Mouse (Mus musculus) cortical plate, adult 2 months (tissue): ENCODE results near the gene Tube1. TPM values are rescaled to one million over a fixed set of nuclear protein-coding genes. Genes with fewer than 3 reads are reported as not detected.

Experiments
- H3K27ac ChIP-seq: fragments of 200-500 bp; 2 replicates; pipeline ENCODE4 v1.5.1; 2012; ENCODE audit warnings: low read length, control low read depth, inconsistent platforms; ENCODE audit not compliant: insufficient read depth
- H3K4me1 ChIP-seq: fragments of 200-500 bp; 2 replicates; pipeline ENCODE4 v1.6.1; 2011; ENCODE audit warnings: low read length; ENCODE audit not compliant: control insufficient read depth, insufficient read depth
- H3K4me3 ChIP-seq: fragments of 200-500 bp; 2 replicates; pipeline ENCODE4 v1.5.1; 2011; ENCODE audit warnings: mild to moderate bottlenecking, low read length, control low read depth; ENCODE audit not compliant: insufficient read depth
- CTCF ChIP-seq: fragments of 200-500 bp; IDR thresholded peaks from 2 replicates; pipeline ENCODE4 v1.5.1; 2011; ENCODE audit warnings: mild to moderate bottlenecking, control low read depth, low read length; ENCODE audit not compliant: insufficient read depth; ENCODE audit errors: extremely low read depth
- POLR2A ChIP-seq: fragments of 200-500 bp; IDR thresholded peaks from 2 replicates; pipeline ENCODE4 v1.6.1; 2011; ENCODE audit warnings: mild to moderate bottlenecking, low read length, control low read depth; ENCODE audit not compliant: insufficient read depth; ENCODE audit errors: extremely low read depth
- polyA plus RNA-seq: library from polyadenylated mRNA; depleted of rRNA; stranded (reverse); fragments of >200 nt; gene quantifications from 2 replicates; pipeline ENCODE4 v1.2.3, GENCODE M21; 2012

The Tube1 gene
- polyA plus RNA-seq, 1 experiment = 3.8 TPM

- H3K4me1 ChIP-seq = no peaks in the 10 kb centered on the region
- 0 out of 2 replicates have a peak, but pooled peaks have one; percentile 25 for TF ChIP-seq POLR2A
- TF ChIP-seq CTCF = no peak
- peak overlapping the region; percentile 5; the same call in 1 of the 2 replicates for H3K27ac ChIP-seq
- peak overlapping the region; percentile 29 for H3K4me3 ChIP-seq
Measured at GRCm38 (mm10) chr10:39165632-39166115, 31.9 kb downstream of the Tube1 start.

GRCm38 (mm10) chr10:39167611-39168010, 33.8 kb downstream of the Tube1 start:
- TF ChIP-seq CTCF (no peak), POLR2A (no peak)
- H3K27ac ChIP-seq = no peak overlapping the region
- H3K4me3 ChIP-seq = no peak overlapping the region
- no peaks in the 10 kb centered on the region for H3K4me1 ChIP-seq

- Histone ChIP-seq H3K4me3 (no peak overlapping the region), H3K4me1 (no peaks in the 10 kb centered on the region), H3K27ac (no peak overlapping the region)
- TF ChIP-seq POLR2A (no peak), CTCF (no peak)
Measured at GRCm38 (mm10) chr10:39169642-39170041, 35.9 kb downstream of the Tube1 start.

DNA sequence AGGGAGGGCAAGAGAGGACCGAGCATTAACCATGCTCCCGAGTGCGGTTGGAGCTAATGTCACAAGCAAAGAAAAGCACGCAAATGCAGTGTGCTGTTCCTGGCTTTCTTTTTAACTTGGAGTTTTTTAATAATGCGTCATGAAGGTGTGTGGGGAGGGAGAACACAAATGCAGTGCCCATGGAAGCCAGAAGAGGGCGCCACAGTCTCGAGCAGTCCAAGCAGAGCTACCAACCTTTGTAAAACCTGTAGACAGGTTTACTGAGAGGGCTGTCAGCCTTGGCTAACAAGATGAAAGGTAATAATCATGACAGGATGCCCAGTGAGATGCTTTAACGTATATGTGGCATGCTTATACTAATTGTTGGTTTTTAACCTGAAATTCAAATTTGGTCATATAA, 36.4 kb downstream of the Tube1 start:
- no peaks in the 10 kb centered on the region for H3K4me1 ChIP-seq
- no peak overlapping the region; the same call in 1 of the 2 replicates for H3K4me3 ChIP-seq
- no peak overlapping the region for H3K27ac ChIP-seq
- TF ChIP-seq CTCF = peak; percentile 89
- no peak for TF ChIP-seq POLR2A

DNA sequence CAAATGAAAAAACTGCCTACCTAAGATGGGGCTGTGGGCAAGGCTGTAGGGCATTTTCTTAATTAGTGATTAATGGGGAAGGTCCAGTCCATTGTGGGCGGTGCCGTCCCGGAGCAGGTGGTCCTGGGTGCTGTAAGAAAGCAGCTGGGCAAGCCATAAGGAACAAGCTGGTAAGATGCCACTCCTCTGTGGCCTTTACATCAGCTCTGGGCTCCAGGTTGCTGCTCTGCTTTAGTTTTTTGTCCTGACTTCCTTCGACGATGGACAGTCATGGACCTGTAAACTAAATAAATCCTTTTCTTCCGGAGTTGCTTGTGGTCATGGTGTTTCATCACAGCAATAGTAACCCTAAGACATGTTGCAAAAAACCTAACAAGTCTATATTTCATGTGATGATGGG, 36.9 kb downstream of the Tube1 start:
- Histone ChIP-seq H3K27ac (no peak overlapping the region), H3K4me3 (no peak overlapping the region; the same call in 1 of the 2 replicates), H3K4me1 (no peaks in the 10 kb centered on the region)
- TF ChIP-seq CTCF = no peak
- no peak for TF ChIP-seq POLR2A

- Histone ChIP-seq H3K4me1 (no peaks in the 10 kb centered on the region), H3K27ac (peak overlapping the region; percentile 3; the same call in 1 of the 2 replicates), H3K4me3 (peak overlapping the region; percentile 38)
- TF ChIP-seq POLR2A (peak; percentile 70; the same call in 1 of the 2 replicates), CTCF (peak; percentile 95)
Measured at GRCm38 (mm10) chr10:39171134-39171533, 37.4 kb downstream of the Tube1 start.

- H3K4me3 ChIP-seq = peak overlapping the region; percentile 38
- TF ChIP-seq CTCF (peak; percentile 66), POLR2A (0 out of 2 replicates have a peak, but pooled peaks have one; percentile 5)
- H3K27ac ChIP-seq = peak overlapping the region; percentile 3; the same call in 1 of the 2 replicates
- no peaks in the 10 kb centered on the region for H3K4me1 ChIP-seq
Measured at GRCm38 (mm10) chr10:39171603-39172539, 38.1 kb downstream of the Tube1 start.

GRCm38 (mm10) chr10:39172540-39172931, 38.8 kb downstream of the Tube1 start:
- H3K4me3 ChIP-seq = no peak overlapping the region
- TF ChIP-seq POLR2A = no peak
- no peak for TF ChIP-seq CTCF
- H3K27ac ChIP-seq = no peak overlapping the region
- no peaks in the 10 kb centered on the region for H3K4me1 ChIP-seq

DNA sequence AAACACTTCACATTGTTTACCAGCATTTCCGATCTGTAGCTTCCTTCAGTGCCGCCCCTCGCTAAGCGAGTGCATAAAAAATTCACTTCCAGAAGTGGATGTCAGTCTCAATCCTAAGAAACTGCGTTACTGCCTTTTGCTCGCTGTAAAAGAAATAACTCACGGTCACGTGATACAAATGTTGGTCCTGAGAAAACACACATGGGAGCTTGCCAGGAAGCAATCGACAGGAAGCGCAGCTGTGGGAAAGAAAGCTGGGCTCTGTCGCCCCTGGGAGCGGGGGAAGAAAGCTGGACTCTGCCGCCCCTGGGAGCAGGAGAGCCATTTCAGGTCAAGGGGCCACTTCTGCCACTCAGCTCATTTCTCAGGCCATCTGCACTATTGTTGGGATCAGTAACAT, 39.3 kb downstream of the Tube1 start:
- H3K27ac ChIP-seq = no peak overlapping the region
- no peak overlapping the region for H3K4me3 ChIP-seq
- TF ChIP-seq CTCF (no peak), POLR2A (no peak)
- no peaks in the 10 kb centered on the region for H3K4me1 ChIP-seq

- no peaks in the 10 kb centered on the region for H3K4me1 ChIP-seq
- H3K27ac ChIP-seq = no peak overlapping the region
- no peak for TF ChIP-seq POLR2A
- no peak for TF ChIP-seq CTCF
- no peak overlapping the region for H3K4me3 ChIP-seq
Measured at GRCm38 (mm10) chr10:39176981-39177380, 43.2 kb downstream of the Tube1 start.
